Mouse (Mus musculus): ENCODE measurements around the gene Cpxm1.
"Not testable (repeated sequence)": the region's sequence is repeated elsewhere in the genome, so short reads cannot be mapped to it uniquely, and the experiment has no call there.

Gene Cpxm1

DNA sequence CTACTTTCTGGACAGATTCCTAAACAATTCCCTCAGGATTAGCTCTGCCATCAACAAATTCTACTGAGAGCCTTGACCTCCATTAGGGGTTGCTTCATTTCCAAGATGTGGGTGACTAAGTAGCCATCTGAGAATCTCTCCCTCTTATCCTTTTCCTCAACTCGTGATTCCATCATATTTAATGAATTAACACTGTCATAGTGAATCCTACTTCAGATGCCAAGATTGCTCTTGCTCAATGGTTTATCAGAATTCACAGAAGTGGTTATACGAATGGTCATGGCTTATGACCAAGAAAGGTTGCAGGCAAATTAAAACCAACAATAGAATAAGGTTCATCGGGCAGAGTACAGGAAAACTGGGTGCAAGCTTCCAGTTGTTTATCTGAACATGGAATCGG, 4.5 kb upstream of the Cpxm1 start:
- no peak for DNase-seq (ENCODE audit: low spot score)

DNA sequence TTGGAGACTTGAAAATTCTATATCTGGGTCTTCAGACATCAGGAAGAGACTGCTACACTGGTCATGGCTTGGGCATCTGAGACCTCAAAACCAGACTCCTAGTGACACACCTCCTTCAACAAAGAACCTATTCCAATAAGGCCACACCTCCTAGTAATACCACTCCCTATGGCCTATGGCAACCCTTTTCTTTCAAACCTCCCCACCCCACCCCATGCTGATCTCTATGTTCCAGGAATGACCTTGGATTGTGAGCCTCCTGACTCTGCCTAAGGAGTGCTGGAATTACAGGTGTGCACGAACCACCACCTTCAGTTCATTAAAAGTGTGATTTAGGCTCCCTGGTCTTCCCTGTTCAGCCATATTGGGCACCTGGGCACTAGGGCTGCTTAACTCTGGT, 2.7 kb upstream of the Cpxm1 start:
- no peak for DNase-seq (ENCODE audit: low spot score)

DNA sequence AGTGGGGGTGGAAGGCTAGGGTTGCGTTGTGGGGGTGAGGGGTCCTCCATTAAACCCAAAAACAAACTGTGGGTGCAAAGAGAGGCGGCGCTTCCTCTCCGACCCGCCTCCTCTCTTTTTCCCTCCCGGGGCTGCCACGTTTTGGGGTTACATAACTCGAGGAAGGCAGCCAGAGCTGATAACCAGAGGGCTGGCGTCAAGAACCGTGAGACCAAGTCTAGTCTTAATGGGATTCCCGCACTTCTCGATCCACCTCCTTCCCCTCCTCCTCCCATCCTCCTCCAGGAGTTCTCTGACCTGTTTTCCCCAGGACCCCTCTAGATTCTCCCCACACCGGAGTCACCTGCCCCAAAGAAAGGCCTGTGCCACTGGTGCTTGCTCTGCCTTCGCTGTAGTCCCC, 717 bp upstream of the Cpxm1 start:
- no peak for DNase-seq (ENCODE audit: low spot score)

DNA sequence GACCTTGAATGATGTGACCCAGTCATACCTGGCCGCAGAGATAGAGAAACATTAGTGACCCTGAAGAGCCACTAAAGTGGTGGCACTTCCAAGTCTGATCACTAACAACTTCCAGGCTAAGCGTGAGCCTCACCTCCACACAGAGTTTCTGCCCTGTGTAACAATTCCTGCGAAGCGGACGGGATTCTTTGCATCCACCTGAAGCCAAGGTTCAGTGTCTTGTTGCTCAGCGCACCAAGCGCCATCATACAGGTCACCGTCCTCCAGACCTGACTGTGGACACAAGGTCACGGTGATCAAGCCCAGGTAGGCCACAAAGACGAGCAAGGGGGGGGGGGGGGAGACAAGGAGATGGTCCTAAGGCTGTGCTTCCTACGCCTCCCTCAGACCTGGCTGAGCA, 1.7 kb downstream of the Cpxm1 start:
- no peak for DNase-seq (ENCODE audit: low spot score)

DNA sequence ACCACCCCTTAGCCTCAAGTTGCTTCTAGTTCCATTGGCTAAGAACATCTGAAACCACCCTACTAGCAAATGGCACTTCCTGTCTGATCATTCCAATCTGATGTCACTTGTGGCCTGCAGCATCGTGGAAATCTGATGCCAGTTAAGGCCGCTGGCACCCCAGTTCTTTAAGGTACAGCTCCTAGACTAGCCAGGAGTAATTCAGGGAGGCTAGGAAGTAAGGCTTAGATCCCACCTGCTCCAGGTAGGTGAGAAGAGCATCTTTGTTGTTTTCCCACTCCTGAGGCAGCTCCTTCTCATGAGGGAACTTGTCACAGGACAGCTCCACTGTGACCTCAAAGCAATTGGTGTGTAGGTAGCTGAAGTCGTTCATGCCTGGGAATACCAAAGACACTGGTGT, 4.5 kb downstream of the Cpxm1 start:
- no peak for DNase-seq (ENCODE audit: low spot score)

DNA sequence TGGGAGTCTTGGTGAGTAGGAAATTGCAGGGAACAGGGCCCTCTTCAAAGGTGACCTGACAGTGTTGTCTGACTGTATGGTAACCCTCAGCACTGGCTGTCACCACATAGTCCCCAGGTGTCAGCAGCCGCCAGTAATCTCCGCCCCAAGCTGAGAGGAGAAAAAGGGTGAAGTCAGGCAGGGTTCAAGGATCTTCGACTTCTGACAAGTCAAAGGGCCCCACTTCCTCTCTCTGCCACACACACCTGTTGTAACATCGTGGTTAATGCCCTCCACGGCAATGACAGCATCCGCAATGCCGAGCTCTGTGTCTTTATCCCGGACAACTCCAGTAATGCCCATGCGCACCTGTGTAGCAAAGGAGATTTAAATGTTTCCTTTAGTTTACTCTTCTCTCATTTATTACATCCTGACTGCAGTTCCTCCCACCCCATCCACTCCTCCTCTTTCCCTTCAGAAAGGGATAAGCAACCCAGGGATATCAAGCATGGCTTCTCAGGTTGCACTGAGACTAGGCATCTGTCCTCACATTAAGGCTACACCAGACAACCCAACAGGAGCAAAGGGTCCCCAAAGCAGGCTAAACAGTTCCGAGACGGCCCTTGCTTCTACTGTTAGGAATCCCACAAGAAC, 6.3 kb downstream of the Cpxm1 start:
- no peak for DNase-seq (ENCODE audit: low spot score)

DNA sequence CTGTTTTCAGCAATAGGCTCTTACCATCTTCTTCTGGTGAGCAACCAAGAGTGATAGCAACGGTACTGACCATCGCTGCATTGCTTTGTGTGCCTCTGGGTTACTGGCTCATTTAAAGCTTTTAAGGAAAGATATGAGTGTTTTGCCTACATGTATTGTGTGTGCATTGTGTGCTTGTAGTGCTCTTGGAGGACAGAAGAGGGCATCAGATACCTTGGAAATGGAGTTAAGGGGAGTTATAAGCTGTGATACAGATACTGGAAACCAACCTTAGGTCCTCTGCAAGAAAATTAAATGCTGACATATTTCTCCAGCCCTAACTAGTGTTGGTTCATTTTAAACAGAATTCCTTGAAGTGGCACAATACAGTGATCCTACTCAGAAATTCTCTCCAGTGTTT, 8.6 kb downstream of the Cpxm1 start:
- no peak for DNase-seq (ENCODE audit: low spot score)

DNA sequence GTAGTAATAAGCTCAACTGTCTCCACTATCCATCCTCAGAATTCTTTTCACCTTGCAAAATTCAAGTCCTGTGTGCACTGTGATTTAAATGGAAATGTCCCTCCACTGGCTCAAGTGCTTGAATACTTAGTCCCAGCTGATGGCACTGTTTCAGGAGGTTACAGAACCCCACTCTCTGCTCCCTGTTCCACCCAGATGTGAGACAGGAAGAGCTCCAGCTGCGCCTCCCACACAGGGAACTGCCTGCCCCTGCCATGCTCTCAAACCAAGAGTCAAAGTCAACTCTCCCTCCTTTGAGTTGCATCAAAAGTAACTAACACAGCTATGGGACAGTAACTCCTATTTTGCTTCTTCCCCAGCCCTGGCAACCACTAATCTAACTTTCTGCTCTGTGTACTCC, 11.2 kb downstream of the Cpxm1 start:
- DNase-seq (ENCODE audit: low spot score), result no peak

DNA sequence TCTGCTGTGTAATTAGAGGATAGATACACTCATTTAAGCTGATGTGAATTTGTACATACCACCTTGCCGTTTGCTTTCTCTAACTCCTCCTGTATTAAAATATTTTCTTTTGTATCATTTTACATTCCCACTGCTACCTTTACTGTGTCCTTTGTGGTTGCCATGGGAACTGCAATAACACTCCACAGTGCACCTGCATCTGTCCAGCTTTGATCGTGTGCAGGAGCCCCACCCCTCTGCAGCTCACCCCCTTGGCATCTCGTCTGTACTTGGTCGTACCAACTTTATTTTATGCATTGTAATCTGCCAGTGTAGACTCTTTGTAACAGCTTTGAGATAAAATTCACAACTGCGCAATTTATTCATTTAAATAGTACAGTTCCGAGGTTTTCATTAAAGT, 13.5 kb downstream of the Cpxm1 start:
- DNase-seq (ENCODE audit: low spot score), result no peak

DNA sequence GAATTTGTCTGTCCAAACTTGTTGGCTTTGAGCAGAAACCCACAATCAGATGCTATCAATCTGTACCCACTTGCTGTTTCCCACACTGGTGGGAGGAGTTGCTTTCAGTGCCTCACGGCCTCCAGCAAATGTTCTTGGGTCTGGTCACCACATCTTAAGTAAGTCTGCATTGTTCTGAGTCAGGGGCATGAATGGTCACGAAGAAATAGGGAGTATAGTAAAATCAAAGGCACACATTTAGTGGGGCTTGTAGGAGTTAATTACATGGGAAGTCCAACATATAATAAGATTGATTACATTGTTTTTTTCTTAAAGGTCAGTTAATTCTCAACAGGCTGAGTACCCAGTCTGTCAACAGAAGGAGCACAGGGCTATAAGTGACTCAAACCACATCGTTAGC, 14.2 kb downstream of the Cpxm1 start:
- DNase-seq (ENCODE audit: low spot score), result no peak

DNA sequence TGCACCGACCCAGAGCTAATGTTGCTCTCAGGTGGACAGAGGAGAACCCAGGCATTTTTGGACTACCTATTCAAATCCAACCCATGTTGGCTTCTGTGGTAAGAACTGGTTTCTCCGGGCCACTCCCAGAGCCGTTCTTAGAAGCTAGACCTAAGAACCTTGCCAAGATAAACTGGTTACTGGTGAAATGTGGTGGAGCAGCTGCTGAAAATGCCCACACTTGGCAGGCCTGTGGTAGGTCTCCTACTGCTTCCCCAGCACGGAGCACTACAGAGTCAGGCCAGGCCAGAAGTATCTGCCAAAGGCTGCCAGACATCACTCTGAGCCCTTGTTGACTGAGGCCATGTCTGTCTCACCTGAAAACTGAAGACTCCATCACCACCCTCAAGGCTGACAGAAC, 22.4 kb downstream of the Cpxm1 start:
- no peak for DNase-seq (ENCODE audit: low spot score)

DNA sequence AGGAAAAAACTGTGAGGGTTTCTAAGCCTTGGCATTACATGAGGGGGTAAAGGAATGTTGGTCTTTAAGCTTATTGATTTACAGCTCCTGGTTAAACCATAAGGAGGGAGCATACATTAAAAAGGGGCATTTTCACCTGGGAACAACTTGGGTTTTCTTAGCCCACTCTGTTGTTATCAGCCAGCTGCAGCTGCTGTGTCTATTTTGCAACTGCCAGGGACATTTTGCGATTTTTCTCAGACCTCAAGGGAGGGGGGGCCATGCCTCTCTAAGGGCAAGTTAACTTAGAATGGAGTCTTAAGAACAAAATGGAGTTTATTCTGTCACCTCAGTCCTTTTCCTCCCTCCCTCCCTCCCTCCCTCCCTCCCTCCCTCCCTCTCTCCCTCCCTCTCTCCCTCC, 24.3 kb downstream of the Cpxm1 start:
- DNase-seq (ENCODE audit: low spot score), result not testable (repeated sequence)

DNA sequence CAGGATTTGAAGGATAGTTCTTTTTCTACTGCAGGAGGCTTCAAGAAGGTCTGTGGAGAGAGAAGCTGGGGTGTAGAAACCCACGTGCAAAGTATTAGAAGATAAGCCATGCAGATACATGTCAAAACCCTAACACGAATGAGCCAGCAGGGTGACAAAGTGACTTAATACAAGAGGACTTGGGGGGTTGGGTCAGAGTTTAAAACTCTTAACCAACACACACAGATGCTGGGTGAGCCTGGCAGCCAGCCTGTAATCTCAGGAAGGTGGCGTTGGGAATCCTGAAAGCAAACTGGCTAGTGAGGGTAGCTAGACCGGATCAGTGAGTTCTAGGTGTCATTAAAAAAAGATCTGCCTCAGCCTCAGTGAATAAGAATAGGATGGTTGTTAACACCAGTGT, 30.0 kb downstream of the Cpxm1 start:
- DNase-seq (ENCODE audit: low spot score), result no peak

DNA sequence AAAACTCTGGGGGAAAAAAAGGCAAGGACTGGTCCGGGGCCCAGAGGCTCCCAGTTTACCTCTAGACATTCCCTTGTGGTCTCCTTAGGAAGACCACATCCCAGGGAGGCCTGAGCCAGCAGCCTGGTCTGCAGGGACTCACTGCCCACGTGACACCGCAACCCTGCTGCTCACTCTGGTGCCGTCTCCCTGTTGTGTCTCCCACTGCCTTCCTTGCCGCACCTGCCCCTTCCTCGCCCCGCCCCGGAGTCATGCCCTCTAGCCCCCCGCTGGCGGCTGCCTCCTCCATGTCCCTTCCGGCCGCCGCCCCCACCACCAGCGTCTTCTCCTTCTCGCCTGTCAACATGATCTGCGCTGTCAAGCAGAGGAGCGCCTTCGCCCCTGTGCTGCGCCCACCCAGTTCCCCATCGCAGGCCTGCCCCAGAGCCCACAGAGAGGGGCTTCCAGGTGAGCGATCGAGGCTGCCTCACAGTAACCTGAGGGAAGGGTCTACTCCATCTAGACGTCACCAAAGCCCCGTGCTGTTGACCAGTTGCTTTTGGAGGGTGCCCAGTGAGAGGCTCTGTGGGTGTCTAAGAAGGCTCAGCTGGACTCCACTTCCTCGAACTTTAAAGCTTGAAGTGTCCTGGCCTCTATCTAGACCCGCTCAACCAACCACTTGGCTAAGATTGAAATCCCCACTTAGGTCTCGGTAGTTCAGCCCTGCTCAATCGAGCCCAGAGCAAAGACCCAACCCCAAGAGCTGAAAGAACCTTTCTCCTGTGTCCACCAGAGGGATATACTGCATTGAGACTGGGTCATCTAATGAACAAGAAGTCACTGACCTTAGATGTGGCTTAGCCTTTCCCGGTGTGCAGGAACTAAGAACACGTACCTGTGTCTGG, 31.9 kb downstream of the Cpxm1 start:
- DNase-seq (ENCODE audit: low spot score), result no peak

DNA sequence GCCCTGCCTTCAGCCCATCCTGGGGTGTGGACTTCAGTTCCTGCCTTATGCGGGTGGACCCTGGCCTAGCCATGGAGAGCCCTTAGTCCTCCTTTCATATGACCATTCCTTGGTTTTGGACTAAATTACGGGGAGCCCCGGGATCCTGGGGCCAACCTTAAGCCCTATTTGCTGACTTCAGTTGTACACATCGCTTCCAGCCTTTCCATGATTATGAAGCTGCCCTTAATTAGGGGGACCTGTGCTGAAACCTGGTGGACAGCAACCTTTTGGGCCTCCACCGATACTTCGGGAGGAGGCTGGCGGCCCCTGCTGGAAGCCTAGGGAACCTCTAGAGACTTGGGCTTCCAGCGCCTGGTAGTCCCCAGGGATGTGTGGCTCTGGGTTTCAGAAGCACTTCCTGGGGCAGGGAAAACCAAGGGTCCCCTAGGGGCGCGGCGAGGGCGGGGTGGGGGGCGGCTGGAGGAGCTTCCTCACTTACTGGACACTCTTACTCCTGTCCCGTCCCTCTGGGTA, 34.8 kb downstream of the Cpxm1 start:
- DNase-seq (ENCODE audit: low spot score), result peak; percentile 10

DNA sequence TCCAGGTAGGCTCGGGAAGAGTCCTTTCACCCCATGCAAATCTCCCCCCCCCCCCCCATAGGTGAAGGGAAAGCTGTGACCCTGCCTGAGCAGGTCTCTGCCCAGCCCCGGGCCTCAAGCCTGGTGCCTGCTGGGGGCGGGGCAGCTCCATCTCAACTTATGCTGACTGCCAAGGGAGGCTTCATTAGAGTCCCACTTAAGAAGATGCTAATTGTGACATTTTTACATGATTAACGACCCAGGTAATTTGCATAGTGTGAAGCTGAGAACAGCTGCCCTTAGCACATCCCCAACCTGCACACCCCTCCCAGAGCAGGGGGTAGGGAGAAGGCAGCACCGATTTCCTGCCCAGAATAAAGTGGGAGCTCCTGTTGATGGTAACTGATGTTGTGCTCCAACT, 38.5 kb downstream of the Cpxm1 start:
- no peak for DNase-seq (ENCODE audit: low spot score)

DNA sequence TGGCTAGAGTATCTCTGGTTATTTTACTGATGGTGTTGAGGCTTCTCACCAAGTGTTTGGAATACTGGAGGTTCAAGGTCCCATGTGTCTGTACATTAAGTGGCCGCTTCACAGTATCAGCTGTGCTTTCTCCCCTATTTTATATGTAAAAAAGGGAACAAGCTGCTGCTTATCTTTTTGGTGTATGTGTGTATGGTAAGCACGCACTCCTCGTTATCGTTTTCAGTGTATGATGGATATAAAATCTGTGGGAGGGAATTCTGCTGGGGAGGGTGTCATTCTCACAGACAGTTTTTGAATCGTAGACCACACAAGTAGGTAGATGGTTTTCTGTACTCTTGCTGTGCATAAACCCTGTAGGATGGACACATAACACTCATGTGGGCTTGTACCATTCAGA, 39.8 kb downstream of the Cpxm1 start:
- DNase-seq (ENCODE audit: low spot score), result no peak

DNA sequence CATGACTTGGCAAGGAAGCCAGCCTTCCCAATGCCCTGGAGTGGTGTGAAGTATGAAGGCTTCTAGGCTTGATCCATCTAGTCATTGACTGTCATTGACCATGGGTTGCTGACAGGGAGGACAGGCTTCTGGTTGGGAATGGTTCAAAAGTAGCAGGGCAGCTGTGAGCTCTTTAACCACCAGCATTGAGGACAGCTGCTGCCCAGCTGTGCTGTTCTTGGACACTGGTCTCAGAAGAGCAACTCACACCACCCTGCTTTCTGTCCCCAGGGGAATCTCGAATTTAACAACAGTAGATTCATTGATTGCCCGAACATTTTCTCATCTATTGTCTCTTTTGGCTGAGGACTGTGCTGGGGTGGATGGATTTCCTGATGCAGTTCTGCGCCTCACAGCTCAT, 43.5 kb downstream of the Cpxm1 start:
- DNase-seq (ENCODE audit: low spot score), result no peak

DNA sequence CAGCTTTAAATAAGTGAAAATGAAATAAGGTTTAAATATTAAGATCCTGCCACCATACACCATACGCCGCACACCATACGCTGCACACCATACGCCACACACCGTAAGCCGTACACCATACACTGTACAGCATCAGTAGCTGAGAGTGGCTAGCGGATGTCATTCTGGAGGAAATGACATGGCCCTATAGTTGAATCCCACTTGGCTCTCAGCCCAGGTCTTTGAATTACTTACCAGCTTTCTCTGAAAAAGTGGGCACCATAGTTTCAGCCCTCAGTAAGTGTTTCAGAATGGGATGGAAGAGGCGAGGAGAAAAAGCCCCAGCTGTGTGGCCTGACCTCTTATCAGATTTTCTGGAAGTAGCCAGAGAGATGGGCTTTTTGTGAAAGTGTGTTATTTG, 44.0 kb downstream of the Cpxm1 start:
- DNase-seq (ENCODE audit: low spot score), result no peak

DNA sequence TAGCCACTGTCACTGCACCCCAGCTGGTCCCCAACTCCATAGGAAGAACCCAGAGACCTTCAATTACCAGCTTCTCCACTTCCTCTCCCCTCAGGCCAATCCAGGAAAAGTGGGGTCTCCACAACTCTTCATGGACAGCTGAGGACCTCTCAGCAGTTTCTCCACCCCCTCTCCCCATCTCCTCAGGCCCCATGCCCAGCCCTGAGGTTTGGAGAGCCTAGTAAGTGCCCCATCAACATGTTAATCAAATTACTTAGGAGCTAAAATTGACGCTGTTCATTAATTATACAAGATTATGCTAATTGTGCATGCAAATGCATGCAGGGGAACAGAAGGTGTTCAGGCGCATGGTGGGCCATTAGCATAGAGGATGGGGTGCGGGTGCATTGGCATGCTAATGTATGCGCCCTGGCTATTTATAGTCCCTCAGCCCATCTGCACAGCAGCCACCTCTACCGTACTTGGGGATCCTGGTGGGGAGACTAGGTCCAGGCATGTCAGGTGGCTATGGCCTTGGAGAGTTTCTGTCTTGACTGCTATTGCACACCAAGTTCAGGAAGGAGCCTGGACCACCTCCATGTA, 45.5 kb downstream of the Cpxm1 start:
- peak; percentile 6 for DNase-seq (ENCODE audit: low spot score)

DNA sequence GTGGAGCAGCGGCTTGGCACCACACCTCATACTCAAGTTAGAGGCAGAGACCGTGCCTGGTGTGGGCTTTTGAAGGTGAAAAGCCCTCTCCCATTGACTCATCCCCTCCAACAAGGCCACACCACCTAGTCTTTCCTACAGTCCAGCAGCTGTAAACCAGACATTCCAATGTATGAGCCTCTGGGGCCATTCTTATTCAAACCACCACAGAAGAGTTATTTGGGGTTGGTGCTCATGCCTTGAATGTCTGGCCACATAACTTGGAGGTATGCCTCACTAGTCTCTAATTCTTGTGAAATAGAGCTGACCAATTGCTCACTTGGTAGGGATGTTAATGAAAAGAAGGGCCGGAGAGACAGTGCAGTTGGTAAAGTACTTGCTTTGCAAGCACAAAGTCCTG, 47.0 kb downstream of the Cpxm1 start:
- no peak for DNase-seq (ENCODE audit: low spot score)

DNA sequence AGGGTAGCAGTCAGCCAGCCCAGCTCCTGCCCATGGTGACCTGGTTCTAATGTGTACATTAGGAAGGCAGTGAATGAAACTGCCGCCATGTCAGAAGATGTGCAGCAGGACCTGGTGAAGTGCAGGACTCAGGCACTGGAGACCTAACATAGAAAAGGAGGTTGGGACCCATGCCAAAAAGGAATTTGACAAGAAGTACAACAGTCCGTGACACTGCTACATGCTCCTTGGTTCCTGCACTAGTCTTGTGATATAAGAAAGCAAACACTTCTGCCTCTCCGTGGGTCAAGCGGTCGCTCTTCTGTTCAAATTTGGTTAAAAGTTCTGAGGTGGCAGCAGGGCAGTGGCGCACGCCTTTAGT, 56.2 kb downstream of the Cpxm1 start:
- DNase-seq (ENCODE audit: low spot score), result no peak

Data from left cerebral cortex, adult 11 months (tissue).